Mouse (Mus musculus): ENCODE results near the gene Gprc5b.

DNA sequence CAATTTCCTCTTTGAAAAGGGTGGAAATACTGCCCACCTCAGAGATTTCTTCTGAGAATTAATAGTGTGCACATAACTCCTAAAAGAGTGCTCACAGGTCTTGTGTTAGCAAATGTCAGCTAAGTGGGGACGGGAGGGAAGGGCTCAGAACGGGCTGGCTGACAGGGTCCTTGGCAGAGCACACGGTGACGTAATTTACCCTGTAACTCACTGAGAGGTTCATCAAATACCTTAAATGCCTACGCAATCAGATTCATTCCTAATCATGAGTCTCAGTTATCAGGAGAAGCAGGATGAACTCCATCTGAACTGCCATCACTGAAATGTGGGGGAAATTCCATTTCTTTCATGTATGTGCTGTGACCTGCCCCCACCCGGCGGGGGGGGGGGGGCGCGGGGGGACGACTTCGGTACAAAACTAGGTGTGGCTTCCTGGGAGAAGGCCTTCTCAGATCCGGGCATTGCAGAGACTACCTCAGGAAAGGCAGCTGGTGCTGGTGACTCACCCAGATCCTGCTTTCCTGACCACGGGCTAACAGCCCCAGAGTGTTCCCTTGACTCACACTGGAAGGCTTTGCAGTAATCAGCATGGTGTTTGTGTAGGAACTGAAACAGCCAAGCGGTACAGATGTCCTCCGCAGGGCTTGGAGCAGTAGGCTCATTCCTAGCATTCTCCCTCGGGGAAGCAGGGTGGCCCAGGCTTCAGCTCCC is 65.3 kb downstream of the Gprc5b start:
- no peak for TF ChIP-seq POLR2A (IDR thresholded peaks at IDR 0.05; ENCODE audit: control insufficient read depth, low read depth, low read length)
- TF ChIP-seq CTCF (IDR thresholded peaks at IDR 0.05; ENCODE audit: control insufficient read depth, insufficient read depth, insufficient replicate concordance, low read depth, low read length), result no peak
